Mouse (Mus musculus) G1E (cell line): Measurements from ENCODE around the gene Map1lc3b.

Experiments used
- CTCF ChIP-seq: IDR thresholded peaks from 2 replicates; pipeline ENCODE4 v1.5.1; 2012; ENCODE audit warnings: low read depth, low read length, inconsistent platforms, mixed read lengths
- GATA1 ChIP-seq: IDR thresholded peaks from 2 replicates; pipeline ENCODE4 v1.6.1; 2012; ENCODE audit warnings: borderline replicate concordance, low read length, inconsistent platforms, mixed read lengths
- TAL1 ChIP-seq: conservative IDR thresholded peaks from 2 replicates; pipeline ENCODE4 v1.6.1; 2012; ENCODE audit warnings: low read depth, low read length, inconsistent platforms, mixed read lengths

GRCm38 (mm10) chr8:121632401-121632800, 42.2 kb downstream of the Map1lc3b start:
- TF ChIP-seq CTCF: no peak
- TF ChIP-seq TAL1: no peak
- TF ChIP-seq GATA1: no peak
